Mouse (Mus musculus) c-Kit-negative CD71-positive TER-119-positive erythroid progenitor cells, embryonic 14.5 days (primary cell): ENCODE results near the gene Arhgap30.

ENCODE experiments used
- DNase-seq: peaks from one replicate; pipeline ENCODE4 v3.0.0-alpha.2; 2013; ENCODE audit warnings: low read depth, low spot score

The Arhgap30 gene

DNA sequence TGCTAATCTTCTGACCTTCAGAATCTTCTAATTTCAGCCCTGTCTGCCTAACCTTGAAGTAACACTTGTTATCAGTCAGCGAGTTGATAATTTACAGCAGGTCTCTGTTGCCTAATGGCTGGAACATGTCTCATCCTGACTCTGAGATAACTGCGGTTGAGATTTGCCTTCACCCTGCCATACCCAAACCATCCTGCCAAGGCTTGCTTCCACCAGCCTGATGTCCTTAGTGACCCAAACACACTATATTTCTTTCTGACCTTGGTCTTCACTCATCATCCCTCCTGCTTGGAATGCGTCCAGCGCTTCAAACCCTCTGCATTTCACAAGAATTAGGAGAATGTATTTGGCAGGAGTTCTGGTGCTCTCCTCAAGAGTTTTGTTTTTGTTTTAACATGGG is 36.4 kb downstream of the Arhgap30 start:
- DNase-seq = no peak

DNA sequence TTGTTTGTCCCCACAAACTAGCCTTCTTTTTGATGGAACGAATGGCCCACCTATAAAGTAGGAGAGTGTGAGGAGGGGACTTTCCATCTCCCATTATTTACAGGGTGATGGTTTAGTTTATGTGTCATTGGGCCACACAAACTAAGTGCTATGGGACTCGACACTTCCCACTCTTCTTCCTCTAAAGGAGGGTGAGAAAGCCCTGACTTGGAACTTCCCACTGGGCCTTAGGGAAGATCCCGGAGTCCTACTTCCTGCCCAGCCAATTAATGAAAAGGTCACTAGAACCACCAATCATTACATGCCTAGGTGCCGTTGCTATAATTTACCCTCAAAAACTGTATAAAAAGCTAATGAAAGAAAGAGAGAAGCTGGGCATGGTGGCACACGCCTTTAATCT is 43.4 kb downstream of the Arhgap30 start:
- DNase-seq = no peak

DNA sequence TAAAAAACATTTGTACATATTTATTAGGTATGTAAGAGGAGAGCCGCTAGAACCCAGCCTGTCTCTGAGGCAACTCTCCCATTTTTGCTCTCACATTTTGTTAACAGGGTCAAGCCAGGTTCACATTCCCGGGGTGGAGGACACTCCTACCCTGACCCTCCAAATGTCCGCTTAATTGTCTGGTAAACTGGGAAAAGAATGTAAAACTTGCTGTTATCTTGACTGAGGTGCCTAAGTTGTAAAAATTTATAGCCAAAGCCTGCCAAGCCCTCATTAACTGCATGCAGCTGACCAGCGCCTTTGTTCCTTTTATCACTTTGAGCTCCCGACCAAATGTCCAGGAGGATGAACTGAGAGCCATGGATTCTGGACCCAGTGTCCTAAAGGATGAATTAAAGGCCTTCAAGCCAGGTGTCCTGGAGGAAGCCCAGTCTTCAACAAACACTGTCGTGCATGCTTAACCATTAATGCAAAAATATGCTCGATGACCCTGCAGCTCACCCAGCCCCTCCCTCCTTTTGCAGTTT is 46.6 kb downstream of the Arhgap30 start:
- no peak for DNase-seq

DNA sequence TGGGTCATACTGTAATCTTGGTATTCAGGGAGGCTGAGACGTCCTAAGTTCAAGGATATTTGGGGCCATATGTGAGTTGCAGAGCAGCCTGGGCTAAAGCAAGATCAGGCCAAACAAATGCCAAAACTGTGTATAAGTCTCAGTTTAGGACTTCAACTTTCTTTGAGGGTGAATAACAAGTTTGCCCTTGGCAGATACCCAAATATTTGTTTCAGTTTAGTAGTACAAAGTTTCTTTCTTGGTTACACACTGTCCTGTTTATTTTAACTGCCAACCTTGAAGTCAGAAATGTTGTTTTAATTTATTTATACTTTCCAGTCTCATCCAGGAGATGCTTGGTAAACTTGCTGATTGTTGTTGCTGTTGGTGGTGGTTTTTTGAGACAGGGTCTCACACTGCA is 47.2 kb downstream of the Arhgap30 start:
- DNase-seq = no peak

DNA sequence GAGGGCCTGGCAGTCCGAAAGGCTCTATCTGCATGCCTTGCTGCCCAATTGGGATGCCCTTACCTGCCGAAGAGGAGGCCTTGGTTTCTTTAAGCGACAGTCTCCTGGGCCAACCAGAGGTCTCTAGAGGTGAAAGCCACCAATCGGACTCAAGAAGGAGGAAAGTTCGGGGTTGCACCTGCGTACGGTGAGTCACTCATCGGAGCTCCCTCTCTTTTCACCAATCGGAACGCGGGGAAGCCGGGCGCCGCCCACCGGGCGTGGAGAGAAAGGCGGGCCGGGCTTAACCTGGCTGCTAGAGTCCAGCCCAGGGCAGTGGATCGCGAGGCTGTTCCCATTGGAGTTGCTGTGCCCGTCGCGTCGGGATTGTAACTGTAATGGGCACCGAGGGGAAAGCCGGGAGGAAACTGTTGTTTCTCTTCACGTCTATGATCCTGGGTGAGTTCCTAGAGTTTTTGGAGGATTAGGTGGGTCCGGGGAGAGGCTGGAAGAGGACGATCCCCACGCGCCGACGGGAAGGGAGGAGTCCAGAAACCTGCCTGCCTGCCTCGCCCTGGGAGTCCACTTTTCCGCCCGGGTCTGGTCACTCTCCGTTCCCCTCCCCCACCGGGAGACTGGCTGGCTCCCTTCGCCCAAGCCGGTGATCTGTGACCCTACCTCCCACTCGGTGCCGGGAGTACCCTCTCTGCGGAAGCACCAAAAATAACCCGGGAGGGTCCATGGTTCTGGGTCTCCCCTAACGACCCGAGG is 48.7 kb downstream of the Arhgap30 start, which contains the start of gene F11r:
Gene F11r (plus strand): TSS at position 272 of the 750 bp plus-strand sequence.
- DNase-seq = peak; percentile 4

DNA sequence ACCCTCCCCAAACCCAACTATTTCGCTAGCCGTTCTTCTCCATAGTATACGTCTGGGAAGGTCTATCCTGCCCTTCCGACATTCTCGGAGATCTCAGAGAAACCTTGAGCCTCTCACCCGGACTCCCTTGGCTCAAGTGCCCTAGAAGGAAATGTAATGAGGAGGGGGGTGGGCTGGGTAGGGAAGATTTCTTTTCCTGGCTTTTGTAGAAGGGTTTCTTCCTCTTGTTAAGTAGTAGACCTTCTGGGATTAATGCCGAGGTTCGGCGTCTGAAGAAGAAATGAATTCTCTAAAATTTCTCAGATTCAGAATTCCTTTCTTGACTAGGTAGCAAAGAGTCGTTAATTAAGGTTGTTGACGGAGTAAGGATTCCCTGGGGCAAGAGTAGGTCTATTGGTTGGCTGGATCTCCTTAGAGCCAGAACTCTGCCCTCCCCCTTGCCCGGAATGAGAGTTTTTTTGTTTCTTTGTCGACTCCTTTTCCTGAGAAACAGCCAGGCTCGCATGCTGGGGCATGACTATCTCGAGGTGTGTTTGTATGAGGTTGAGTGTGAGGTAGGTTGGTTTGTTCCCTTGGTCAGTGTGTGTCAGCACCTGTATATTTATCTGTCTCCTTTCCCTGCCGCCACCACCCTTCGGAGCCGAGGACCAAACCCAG is 49.4 kb downstream of the Arhgap30 start:
- DNase-seq = no peak

DNA sequence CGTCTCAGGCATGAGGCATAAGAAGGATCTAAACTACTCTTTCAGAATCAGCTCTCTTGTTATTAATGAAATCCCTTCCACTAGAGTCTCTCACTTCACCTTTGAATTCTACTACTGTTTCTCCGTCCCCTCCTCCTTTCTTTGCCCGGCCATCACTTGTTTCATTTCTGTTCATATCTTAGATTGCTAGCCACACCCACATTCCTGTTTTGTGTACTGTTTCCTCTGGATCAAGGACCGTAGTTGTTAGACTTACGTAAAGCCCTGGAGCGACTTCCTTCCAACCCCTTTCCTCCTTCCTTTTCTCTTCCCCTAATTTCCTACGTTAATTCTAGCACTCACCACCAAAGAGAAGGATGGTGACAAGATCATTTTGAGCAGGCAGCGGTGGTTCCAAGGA is 50.3 kb downstream of the Arhgap30 start:
- DNase-seq = no peak

DNA sequence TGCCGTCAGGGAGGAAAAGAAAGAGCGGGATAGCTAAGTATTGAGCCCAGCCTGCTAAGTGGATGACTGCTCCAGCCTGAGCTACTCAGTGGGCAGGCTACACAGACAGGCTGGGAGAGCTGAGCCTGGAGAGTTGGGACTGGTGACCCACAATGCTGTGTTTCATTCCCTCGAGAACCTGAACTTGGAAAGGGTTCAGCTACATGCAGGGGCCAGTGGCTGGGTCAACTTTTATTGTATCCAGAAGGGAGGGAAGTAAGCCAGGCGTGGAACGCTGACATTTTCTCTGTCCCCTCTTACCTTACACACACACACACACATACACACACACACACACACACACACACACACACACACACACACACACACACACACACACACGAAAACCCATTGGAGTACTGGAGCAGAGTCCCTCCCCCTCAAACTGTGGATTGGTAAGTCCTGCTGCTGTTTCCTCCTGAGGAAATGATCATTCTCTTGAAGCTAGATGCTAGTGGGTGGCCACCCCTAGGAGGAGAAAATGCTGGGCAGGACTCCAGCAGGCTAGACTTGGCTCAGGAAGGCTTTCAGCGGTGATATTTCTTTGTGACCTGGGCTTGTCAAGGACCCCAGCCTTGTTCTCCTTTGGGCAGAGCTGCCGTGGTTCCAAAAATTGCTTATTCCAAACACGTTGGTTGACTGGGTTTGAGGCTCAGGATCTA is 51.4 kb downstream of the Arhgap30 start:
- DNase-seq = no peak

DNA sequence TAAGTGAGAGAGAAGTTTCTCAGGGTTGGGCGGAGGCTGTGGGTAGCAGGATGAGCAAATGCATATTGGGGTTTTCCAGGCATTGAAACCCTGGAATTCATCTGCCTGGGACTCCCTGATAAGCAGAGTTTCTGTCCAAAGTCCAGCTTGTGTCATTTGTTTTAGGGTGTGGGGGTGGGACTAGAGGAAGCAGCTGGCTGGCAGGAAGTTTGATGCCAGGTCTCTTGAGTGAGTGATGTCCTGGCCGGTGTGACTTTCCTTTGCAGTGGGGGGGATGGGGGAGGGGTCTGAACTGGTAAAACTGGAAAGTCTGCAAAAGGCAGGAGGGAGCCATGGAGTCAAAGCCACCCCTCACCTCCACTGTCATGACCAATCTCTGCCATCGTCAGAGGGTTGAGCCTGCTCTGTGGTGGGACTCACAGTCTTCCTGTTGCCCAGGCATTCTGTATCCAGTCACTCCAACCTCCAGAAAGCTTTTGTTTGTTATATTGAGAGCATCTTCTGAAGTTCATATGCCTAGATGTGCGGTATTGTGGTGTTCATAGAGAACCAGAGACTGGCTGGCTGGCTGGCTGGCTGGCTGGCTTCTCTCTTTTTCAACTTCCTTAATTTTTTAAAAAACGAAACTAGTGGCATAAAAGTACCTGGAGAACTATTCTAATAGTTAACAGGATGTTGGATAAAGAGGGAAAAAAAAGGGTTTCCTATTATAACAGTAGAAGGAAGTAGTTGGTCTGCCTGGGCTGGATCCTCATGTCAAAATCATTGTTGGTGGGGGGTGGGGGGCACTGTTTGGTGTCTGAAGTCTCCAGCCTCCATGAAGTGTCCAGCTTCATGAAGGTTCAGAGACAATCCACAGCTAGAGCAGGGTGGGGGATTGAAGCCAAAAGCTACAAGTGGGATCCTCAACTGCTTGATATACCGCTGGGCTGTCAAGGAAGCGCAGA is 53.0 kb downstream of the Arhgap30 start:
- DNase-seq = no peak

DNA sequence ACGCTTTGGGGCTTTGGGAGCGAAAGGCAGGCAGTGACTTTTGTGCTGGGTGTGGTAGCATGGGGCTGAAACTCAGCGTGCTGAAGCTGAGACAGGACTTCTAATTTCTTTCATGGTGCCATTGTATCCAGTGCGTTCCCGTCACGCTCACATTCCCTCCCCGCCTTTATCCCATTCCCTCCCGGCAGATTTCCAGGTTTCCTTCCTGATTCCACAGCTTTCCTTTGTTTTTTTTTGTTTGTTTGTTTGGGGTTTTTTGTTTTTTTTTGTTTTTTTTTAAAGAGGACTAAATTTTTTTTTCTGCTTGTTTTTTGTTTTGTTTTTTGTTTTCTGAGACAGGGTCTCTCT is 53.6 kb downstream of the Arhgap30 start:
- DNase-seq = no peak

DNA sequence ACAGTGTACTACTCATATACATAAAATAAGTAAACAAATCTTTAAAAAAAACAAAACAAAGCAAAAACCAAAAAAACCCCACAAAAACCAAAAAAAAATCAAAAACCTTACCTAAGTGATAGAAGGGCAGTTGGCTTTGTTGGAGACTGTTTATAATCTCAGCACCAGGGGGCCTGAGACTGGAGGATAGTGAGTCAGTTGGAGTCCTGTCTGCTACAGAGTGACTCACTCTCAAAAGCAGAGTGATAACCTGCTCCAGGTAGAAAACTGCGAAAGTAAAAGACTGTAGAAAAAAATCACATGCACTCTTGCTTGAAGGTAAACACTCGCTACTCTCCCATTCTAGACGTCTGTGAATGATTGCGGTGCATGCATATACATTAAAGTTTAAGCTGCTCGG is 56.3 kb downstream of the Arhgap30 start:
- DNase-seq = no peak

DNA sequence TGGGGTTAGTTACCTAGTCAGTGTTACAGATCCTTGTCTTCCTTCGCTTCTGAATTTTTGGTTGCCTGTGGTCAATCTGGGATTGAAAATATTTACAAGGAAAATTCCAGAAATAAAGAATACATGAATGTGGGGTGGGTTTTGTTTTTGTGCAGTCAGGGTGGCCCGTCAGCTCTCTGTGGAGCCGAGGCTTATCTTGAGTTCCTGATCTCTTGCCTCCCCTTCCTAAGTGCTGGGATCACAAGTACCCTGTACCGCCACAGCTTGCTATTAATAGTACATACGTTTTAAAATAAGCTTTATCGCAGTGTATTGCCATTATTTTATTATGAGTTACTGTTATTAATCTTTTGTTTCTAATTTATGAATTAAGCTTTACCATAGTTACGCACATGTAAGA is 58.1 kb downstream of the Arhgap30 start:
- DNase-seq = no peak

DNA sequence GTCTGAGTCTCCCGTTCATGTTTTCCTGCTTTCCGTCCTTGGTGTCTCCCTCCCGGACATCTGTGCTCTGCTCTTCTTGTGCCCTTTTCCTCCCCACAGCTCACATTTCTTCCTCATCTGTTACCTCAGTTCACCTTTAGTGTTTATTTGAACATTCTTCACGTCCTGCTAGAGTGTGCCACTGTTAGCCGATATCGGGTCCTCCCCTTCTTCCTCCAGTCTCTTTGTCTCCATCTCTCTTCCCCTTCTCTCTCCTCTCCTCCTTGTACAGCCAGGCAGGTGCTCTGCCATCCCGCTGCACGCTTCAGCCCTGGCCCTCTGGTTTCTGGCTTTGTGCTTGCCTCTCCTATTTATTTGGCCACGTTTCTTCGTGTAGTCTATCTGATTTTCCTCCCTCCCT is 58.9 kb downstream of the Arhgap30 start:
- no peak for DNase-seq

DNA sequence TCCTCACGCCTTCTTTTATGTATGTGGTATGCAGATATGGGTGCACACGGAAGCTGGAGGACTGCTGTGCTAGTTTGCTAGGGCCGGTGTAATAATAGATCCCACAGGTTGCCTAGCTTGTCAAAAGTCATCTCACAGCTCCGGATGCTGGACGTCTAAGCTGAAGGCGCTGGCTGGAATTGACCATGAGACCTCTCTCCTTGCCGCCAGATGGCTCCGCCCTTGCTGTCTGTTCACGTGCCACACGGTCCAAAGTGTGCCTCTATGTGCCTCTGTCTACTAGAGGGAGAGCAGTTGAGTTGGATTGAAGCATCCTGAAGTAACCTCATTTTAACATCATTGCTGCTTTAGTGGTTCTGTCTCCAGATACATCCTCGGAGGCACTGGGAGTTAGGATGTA is 61.3 kb downstream of the Arhgap30 start:
- DNase-seq = no peak

DNA sequence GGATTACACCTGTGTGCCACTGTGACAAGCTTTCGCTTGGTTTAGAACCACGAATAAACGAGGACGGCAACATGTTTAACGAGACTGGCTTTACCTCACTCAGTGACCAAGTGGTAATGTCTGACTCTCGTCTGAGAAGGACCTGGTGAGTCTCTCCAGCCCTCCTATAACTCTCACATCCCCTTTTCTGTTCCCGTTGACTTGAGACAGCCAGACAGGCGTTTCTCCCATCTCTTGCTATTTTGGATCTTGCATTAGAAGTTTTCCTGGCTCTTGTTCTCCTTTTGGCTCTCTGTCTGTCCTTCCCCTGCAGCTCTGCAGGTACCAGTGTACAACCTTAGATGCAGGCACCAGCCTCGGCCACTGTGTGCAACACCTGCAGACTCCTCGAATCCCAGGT is 62.2 kb downstream of the Arhgap30 start:
- no peak for DNase-seq

DNA sequence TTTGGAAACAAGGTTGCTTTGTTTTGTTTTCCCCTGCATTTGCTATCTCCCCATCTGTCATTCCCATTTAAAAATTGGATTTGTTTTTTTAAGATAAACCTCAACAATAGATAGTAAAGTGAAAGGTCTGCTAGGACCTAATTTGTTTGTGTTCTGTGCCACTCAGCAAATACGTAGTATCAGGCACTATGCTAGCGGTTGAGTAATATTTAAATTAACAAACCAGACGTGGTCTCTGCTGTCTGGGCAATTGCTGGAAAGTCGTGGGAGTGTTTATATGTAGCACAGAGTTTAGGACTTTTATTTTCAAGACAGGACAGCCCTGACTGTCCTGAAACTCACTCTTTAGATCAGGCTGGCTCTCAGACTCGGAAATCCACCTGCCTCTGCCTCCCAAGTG is 63.8 kb downstream of the Arhgap30 start:
- no peak for DNase-seq

DNA sequence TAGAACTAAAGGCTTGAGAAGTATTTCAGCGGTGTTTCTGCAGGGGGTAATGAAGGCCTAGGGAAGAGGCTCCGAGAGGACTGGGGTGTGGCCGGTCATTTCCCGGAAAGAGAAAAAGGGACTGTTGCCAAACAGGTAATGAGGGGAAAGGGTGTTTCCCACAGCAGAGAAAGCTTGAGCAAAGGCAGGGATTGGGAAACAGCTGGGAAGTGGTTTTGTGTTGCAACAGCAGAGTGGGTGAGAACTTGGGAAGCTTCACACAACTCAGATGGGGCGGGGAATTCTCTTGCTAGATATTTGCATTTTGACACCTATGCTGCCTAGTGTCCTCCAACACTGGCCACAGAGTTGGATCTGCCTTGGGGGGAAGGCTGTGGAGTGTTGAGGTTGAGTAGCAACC is 64.2 kb downstream of the Arhgap30 start:
- no peak for DNase-seq

DNA sequence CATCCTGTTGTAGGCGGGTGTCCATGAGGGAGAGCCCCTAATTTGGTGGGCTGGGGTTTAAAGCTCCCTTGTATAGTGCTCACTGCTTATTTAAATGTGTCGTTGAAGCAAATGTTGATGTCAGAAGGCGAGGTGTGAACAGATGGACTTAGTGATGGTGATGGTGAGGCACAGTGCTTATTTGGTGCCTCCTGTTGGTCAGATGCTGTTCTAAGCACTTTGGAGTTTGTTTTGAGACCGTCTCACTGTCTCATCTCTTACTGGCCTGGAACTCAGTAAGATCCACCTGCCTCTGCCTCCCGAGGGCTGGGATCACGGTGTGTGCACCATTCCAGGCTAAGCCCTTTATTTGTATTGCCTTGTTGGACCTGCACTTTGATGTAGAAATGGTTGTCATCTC is 66.2 kb downstream of the Arhgap30 start:
- DNase-seq = no peak

DNA sequence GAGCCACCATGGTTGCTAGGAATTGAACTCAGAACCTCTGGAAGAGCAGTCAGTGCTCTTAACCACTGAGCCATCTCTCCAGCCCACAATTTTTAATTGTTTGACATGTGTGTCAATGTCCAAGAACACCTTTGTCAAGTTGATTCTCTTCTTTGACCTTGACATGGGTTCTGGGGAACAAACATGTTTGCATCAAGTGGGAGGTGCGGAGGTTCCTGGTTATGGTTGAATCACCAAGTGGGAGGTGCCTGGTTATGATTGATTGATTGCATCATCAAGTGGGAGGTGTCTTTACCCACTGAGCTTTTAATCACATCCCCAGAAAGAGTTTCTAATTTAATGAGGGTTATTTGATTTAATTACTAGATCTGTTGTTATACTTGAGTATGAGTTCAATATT is 68.8 kb downstream of the Arhgap30 start:
- no peak for DNase-seq

DNA sequence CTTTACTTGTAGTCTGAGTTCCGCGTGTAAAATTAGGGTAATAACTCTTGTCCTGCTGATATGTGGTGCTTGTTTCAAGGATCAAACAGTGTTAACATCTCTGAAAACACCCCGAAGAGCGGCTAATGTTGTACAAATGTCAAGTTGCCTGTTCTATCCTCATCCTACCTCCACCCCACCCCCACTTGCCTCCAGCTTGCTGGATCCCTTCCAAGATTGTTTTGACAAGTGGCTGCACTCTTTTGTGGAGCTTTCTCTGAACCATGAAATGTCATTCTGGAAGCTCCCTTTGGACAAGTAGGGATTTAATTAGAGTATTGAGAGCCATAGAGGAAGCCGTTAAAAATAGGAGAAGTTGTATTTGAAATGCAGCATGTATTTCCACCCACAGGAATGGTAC is 71.0 kb downstream of the Arhgap30 start:
- no peak for DNase-seq
